Mouse (Mus musculus): Measurements from ENCODE around the gene Duox1. TPM values are rescaled to one million over a fixed set of nuclear protein-coding genes. Genes with fewer than 3 reads are reported as not detected.

The Duox1 gene
- total and polyA plus RNA-seq, 3 experiments, result 0.10 to 0.51 (median 0.34) TPM

DNA sequence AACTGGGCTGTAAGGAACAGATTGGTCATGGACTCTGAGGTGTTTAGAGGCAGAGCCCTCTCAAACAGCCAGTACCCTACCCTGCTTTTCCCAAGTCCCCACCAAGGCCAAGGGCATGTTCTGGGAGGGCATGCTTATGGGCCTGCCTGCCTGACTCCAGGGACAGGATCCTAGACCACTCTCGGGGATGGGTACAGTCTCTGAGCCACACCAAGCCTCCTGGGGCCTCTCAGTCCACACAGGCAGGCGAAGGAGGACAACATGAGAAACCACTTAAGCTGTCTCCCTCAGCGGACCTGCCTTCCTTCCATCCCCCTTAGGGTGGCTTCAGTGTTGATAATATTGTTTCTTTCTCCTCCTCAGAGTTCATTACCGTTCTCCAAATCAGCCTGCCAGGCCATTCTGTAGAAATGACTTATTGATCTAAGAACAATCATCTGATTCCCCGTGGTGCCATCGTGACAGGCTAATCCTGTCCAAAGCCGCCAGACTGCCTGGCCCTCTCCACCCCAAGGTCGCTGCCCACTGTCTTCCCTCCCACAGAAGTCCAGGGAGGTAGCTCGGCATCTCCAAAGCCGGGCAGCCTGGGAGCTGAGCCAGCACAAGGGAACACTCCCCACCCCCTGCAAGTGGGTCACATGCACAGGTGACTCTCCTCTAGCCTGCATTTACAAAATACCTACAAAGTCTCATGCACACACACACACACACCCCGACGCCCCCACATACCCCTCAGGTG, 38.9 kb downstream of the Duox1 start:
- H3K4me1 ChIP-seq (ENCODE audit: control insufficient read depth, insufficient read depth, low read length), result no peaks in the 10 kb centered on the region
- no peak overlapping the region for H3K27ac ChIP-seq
- H3K36me3 ChIP-seq (ENCODE audit: control insufficient read depth, insufficient read depth, low read length), result no peaks in the 10 kb centered on the region
- intact Hi-C loops (cut with DNase I), result no loop called here
- TF ChIP-seq CTCF (IDR thresholded peaks at IDR 0.05), result no peak
- no peak for TF ChIP-seq EP300 (IDR thresholded peaks at IDR 0.05; ENCODE audit: insufficient read depth, low read depth, low read length)
- no peak for TF ChIP-seq POLR2A (IDR thresholded peaks at IDR 0.05; ENCODE audit: insufficient read depth, low read depth, low read length)
- H3K27me3 ChIP-seq (ENCODE audit: control insufficient read depth, insufficient read depth, low read length), result no peaks in the 10 kb centered on the region
- H3K4me3 ChIP-seq, result no peak overlapping the region
- WGBS, result 67% methylated on average over 12 of the region's 12 CpGs
- H3K79me2 ChIP-seq (replicated peaks; ENCODE audit: control insufficient read depth, insufficient read depth, low read length), result no peaks in the 10 kb centered on the region
- DNase-seq, result no peak
- H3K9ac ChIP-seq (ENCODE audit: low read depth, low read length), result no peak overlapping the region

DNA sequence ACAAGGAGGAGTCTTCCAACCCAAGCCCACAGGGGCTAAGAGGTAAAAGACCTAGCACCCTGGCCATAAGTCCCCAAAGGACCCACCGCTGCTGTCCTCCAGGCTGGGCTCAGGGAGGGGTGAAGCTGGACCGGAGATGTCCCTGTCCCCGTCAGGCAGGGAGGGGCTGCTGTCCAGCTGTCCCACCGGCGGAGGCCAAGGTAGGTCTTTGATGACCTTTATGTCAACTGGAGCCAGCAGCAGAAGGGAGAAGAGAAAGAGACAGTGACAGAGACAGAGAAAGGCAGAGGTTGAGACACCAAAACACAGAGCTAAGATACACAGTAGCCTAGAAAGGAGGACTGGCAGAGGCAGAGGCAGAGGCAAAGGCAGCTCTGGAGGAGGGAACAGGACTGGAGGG, 39.9 kb downstream of the Duox1 start:
- WGBS, result 87% methylated on average over 5 of the region's 5 CpGs
- H3K9ac ChIP-seq (ENCODE audit: low read depth, low read length), result no peak overlapping the region
- H3K27ac ChIP-seq, result no peak overlapping the region
- H3K79me2 ChIP-seq (replicated peaks; ENCODE audit: control insufficient read depth, insufficient read depth, low read length), result no peaks in the 10 kb centered on the region
- intact Hi-C loops (cut with DNase I), result no loop called here
- H3K4me3 ChIP-seq, result no peak overlapping the region
- H3K4me1 ChIP-seq (ENCODE audit: control insufficient read depth, insufficient read depth, low read length), result no peaks in the 10 kb centered on the region
- no peaks in the 10 kb centered on the region for H3K27me3 ChIP-seq (ENCODE audit: control insufficient read depth, insufficient read depth, low read length)
- no peak for TF ChIP-seq POLR2A (IDR thresholded peaks at IDR 0.05; ENCODE audit: insufficient read depth, low read depth, low read length)
- no peaks in the 10 kb centered on the region for H3K36me3 ChIP-seq (ENCODE audit: control insufficient read depth, insufficient read depth, low read length)
- DNase-seq, result no peak

DNA sequence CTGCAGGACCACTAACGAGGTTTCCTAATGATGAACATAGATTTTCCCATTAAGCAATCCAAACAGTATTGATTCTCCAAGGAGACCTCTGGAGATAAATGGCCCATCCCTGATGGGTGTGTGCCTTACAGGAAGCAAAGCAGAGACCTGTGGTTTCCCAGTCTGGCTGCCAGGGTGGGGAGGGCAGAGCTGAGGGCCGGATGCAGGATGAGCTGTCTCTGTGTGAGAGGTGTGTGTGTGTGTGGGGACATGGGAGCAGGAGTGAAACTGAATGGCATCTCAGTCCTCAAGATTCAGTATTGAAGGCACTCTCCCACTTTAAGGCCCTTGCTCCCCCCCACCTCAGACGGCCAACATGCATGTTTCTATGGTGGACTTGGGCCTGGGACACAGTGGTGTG, 40.7 kb downstream of the Duox1 start:
- Histone ChIP-seq H3K36me3 (ENCODE audit: control insufficient read depth, insufficient read depth, low read length) (no peaks in the 10 kb centered on the region), H3K27me3 (ENCODE audit: control insufficient read depth, insufficient read depth, low read length) (no peaks in the 10 kb centered on the region), H3K4me1 (ENCODE audit: control insufficient read depth, insufficient read depth, low read length) (no peaks in the 10 kb centered on the region), H3K4me3 (no peak overlapping the region), H3K9ac (ENCODE audit: low read depth, low read length) (no peak overlapping the region), H3K79me2 (replicated peaks; ENCODE audit: control insufficient read depth, insufficient read depth, low read length) (no peaks in the 10 kb centered on the region), H3K27ac (no peak overlapping the region)
- 85% methylated on average over 3 of the region's 3 CpGs for WGBS
- intact Hi-C loops (cut with DNase I), result no loop called here
- DNase-seq, result no peak
- no peak for TF ChIP-seq EP300 (IDR thresholded peaks at IDR 0.05; ENCODE audit: insufficient read depth, low read depth, low read length)
- TF ChIP-seq POLR2A (IDR thresholded peaks at IDR 0.05; ENCODE audit: insufficient read depth, low read depth, low read length), result no peak
- TF ChIP-seq CTCF (IDR thresholded peaks at IDR 0.05), result no peak

DNA sequence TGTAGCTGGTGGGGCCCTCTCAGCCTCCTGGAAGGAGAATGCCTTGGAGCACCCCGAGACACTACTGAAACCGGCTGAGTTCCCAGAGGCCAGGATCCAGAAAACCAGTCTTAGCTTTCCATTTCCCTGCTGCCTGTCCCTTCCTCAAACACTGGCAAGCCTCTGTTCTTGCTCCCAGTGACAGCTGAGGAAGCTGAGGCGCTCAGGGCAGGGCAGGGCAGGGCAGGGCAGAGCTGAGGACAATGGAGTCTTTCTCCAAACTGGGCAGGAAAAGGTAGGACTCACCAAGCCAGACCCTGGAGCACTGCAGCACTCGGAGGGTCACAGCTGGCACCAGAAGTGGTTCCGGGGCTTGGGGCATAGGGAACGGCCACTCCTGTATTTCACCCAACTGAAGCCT, 44.8 kb downstream of the Duox1 start:
- TF ChIP-seq EP300 (IDR thresholded peaks at IDR 0.05; ENCODE audit: insufficient read depth, low read depth, low read length) (no peak), POLR2A (IDR thresholded peaks at IDR 0.05; ENCODE audit: insufficient read depth, low read depth, low read length) (no peak), CTCF (IDR thresholded peaks at IDR 0.05) (no peak)
- Histone ChIP-seq H3K79me2 (replicated peaks; ENCODE audit: control insufficient read depth, insufficient read depth, low read length) (no peaks in the 10 kb centered on the region), H3K4me1 (ENCODE audit: control insufficient read depth, insufficient read depth, low read length) (no peaks in the 10 kb centered on the region), H3K36me3 (ENCODE audit: control insufficient read depth, insufficient read depth, low read length) (no peaks in the 10 kb centered on the region), H3K4me3 (no peak overlapping the region), H3K9ac (ENCODE audit: low read depth, low read length) (no peak overlapping the region), H3K27ac (no peak overlapping the region), H3K27me3 (ENCODE audit: control insufficient read depth, insufficient read depth, low read length) (no peaks in the 10 kb centered on the region)
- WGBS, result 77% methylated on average over 6 of the region's 6 CpGs
- no peak for DNase-seq
- intact Hi-C loops (cut with DNase I), result no loop called here

DNA sequence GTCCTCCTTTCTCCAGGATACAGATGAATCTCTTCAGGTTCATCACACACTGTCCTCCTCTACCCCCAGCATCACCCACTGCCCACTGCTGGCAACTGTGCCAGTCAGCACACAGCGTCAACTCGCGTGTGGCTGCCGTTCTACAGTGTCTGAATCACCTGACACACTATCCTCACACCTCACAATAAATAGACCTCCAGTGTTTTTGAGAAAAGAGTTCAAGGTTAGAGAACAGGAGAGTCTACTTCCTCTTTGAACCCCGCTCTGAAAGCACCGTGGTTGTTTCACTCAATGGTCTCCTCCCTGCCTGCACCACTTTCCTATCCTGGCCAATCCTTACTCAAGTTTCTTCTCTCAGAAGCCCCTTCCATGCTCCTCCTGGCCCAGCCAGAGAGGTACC, 45.7 kb downstream of the Duox1 start:
- WGBS, result 77% methylated on average over 6 of the region's 6 CpGs
- intact Hi-C loops (cut with DNase I), result no loop called here
- TF ChIP-seq EP300 (IDR thresholded peaks at IDR 0.05; ENCODE audit: insufficient read depth, low read depth, low read length) (no peak), POLR2A (IDR thresholded peaks at IDR 0.05; ENCODE audit: insufficient read depth, low read depth, low read length) (no peak), CTCF (IDR thresholded peaks at IDR 0.05) (no peak)
- H3K36me3 ChIP-seq (ENCODE audit: control insufficient read depth, insufficient read depth, low read length), result no peaks in the 10 kb centered on the region
- no peaks in the 10 kb centered on the region for H3K27me3 ChIP-seq (ENCODE audit: control insufficient read depth, insufficient read depth, low read length)
- H3K27ac ChIP-seq, result no peak overlapping the region
- H3K4me1 ChIP-seq (ENCODE audit: control insufficient read depth, insufficient read depth, low read length), result no peaks in the 10 kb centered on the region
- no peaks in the 10 kb centered on the region for H3K79me2 ChIP-seq (replicated peaks; ENCODE audit: control insufficient read depth, insufficient read depth, low read length)
- no peak overlapping the region for H3K4me3 ChIP-seq
- DNase-seq, result no peak
- no peak overlapping the region for H3K9ac ChIP-seq (ENCODE audit: low read depth, low read length)

DNA sequence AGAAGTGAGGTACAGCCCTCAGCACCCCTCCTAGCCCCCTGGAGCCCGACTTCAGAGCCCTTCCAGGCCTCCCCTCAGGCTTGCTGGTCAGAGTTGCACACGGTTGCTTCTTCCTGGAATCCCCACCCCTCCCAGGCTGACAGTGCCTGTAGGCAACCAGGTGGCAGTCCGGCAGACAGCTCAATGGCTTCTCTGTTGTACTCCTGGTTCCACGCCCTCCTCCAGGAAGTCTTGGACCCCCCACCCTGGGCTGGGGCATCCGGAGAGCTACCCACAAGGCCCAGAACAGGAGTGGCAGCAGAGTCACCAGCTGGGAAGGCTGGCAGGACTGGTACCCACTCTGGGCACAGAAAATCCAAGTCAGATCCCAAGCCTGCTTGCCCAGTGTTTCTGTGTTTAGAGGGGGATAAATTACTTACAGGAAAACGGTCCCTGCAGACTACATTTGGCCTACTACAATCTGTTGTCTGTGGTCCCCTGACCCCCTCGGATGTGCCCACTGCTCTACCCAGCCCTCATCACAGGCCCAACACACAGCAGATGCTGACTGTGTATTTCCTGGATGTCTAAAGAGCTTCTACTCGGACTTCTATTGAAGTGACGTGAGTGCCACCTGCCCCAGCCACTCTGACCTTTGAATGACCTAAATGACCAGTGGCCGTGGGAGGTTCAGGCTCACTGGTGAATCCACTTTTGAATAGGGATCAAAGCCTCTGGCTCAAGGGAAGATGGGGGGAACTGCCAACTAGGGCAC, 46.6 kb downstream of the Duox1 start:
- intact Hi-C loops (cut with DNase I), result no loop called here
- H3K4me3 ChIP-seq, result no peak overlapping the region
- no peak overlapping the region for H3K27ac ChIP-seq
- H3K9ac ChIP-seq (ENCODE audit: low read depth, low read length), result no peak overlapping the region
- no peaks in the 10 kb centered on the region for H3K27me3 ChIP-seq (ENCODE audit: control insufficient read depth, insufficient read depth, low read length)
- H3K36me3 ChIP-seq (ENCODE audit: control insufficient read depth, insufficient read depth, low read length), result no peaks in the 10 kb centered on the region
- no peaks in the 10 kb centered on the region for H3K79me2 ChIP-seq (replicated peaks; ENCODE audit: control insufficient read depth, insufficient read depth, low read length)
- no peaks in the 10 kb centered on the region for H3K4me1 ChIP-seq (ENCODE audit: control insufficient read depth, insufficient read depth, low read length)
- WGBS, result 60% methylated on average over 10 of the region's 10 CpGs
- DNase-seq, result no peak
- no peak for TF ChIP-seq POLR2A (IDR thresholded peaks at IDR 0.05; ENCODE audit: insufficient read depth, low read depth, low read length)
- no peak for TF ChIP-seq EP300 (IDR thresholded peaks at IDR 0.05; ENCODE audit: insufficient read depth, low read depth, low read length)
- TF ChIP-seq CTCF (IDR thresholded peaks at IDR 0.05), result no peak
